Mouse (Mus musculus): Measurements from ENCODE around the gene Zrsr2. TPM values are rescaled to one million over a fixed set of nuclear protein-coding genes. Genes with fewer than 3 reads are reported as not detected.

The Zrsr2 gene
- 66.5 TPM for polyA plus RNA-seq (2017; shearing (Covaris generic))

GRCm38 (mm10) chrX:163958467-163958875 lies at the start of gene Zrsr2:
Gene Zrsr2, minus strand, starts transcription at chrX:163958661.

GRCm38 (mm10) chrX:163908337-163909250 lies 49.9 kb downstream of the Zrsr2 start, which contains the start of gene Ap1s2:
Gene Ap1s2, plus strand, starts transcription at chrX:163909017.

Other genes starting within 250 kb of the Zrsr2 start
- not detected for gene Rnf138rt1, start 197.3 kb downstream of the Zrsr2 start, polyA plus RNA-seq (2017; shearing (Covaris generic))
- 20.4 TPM for gene Ap1s2, start 49.6 kb downstream of the Zrsr2 start, polyA plus RNA-seq (2017; shearing (Covaris generic))
- 4.2 TPM for gene Car5b, start 69.3 kb upstream of the Zrsr2 start, polyA plus RNA-seq (2017; shearing (Covaris generic))
- gene Siah1b, start 117.8 kb upstream of the Zrsr2 start, polyA plus RNA-seq (2017; shearing (Covaris generic)), result 5.5 TPM
- gene Cltrn, start 130.2 kb upstream of the Zrsr2 start, polyA plus RNA-seq (2017; shearing (Covaris generic)), result not detected
- not detected for gene Ace2, start 180.7 kb upstream of the Zrsr2 start, polyA plus RNA-seq (2017; shearing (Covaris generic))

Measured in inflammation-experienced regulatory T-cells, adult 16 weeks (primary cell).